Mouse (Mus musculus) kidney, postnatal 25 days (tissue): Measurements from ENCODE around the gene Rffl.
"Not testable (repeated sequence)": the region's sequence is repeated elsewhere in the genome, so short reads cannot be mapped to it uniquely, and the experiment has no call there.

Experiments
- DNase-seq, 2 experiments: peaks; one replicate each; pipeline ENCODE4 v3.0.0; 2021; ENCODE audit warnings: mixed read lengths in 2 of 2

The Rffl gene

DNA sequence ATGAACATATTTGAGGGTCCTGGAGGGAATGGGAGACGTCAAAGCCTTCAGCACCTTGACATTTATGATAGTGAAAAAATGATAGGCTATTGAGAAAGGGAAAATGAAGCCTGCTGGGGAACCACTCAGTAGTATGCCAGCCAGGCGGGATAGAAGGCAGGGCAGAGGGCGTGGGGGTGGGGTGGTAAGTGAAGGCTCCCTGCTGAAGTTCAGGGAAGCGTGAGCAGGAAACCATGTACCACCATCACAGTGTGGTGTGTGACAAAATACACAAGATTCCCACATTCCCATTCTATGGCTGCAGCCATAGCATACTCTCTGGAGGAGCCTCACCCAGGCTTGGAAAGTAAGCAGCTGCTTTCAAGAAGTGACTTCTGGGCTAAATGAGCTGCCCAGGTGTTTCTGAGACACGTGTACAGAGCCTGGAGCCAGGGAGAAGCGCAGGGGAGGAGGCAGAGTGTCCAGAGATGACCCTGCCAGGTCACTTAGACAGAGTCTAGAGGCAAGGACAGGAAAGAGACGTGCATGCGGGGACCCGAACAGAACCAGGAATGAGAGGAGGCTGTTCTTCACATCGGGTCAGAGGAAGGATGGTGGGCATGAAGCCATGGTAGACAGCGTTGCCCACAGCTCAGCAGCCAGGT is 26.1 kb downstream of the Rffl start:
- DNase-seq: peak in 1 of 2 experiments; percentile 53

DNA sequence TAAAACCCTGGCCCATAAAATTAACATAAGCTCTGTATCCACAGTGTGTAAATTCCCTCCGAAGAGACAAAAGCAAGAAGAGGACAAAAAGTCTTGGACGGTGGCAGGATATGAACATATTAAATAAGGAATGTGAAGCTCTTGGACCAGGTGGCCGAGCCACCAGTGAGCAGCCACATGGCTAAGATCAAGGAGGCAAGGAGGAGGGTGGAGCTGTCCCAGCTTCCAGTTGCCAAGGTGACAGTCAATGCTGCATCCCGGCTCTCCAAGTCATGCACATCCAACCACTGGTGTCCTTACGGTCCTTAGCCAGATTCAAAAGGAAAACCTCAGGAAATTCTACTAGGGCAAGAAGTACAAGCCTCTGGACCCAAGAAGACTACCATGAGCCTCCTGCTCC is 32.5 kb downstream of the Rffl start:
- DNase-seq: no peak

DNA sequence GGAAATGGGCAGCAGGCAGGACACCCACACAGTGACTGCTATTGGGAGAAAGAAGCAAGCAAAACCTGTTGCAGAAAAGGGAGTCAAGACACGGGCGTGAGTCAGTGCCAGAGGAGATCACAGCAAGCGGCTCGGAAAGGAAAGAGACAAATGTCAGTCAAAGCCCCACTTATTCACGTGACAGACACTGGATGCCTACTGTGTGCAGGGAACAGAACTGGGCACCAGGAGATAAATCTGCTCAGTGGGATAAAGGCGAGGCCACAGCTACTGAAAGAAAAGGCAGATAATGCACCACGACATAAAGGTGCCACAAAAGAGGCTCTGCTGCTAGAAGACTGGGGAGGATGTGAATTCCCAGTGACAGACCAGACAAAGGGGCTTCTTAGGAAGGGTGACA is 33.2 kb downstream of the Rffl start:
- DNase-seq: no peak

DNA sequence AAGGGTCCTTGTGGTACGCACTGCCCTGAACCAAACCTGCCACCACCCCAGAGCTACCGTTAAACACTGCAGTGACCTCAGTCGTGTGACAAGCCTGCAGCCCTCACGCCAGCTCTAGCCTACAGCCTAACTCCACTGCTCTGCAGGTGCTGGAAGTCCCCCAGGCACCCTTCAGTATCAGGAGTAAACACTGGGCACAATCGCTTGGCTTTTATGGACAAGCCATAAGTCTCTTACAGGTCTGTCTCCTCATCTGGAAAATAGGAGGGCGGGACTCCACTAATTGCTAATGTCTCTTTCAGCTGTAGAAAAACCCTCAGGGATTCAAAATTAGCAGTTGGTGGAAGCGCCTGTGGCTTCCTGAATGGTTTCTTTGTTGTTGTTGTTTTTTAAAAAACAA is 33.8 kb downstream of the Rffl start:
- no peak for DNase-seq

DNA sequence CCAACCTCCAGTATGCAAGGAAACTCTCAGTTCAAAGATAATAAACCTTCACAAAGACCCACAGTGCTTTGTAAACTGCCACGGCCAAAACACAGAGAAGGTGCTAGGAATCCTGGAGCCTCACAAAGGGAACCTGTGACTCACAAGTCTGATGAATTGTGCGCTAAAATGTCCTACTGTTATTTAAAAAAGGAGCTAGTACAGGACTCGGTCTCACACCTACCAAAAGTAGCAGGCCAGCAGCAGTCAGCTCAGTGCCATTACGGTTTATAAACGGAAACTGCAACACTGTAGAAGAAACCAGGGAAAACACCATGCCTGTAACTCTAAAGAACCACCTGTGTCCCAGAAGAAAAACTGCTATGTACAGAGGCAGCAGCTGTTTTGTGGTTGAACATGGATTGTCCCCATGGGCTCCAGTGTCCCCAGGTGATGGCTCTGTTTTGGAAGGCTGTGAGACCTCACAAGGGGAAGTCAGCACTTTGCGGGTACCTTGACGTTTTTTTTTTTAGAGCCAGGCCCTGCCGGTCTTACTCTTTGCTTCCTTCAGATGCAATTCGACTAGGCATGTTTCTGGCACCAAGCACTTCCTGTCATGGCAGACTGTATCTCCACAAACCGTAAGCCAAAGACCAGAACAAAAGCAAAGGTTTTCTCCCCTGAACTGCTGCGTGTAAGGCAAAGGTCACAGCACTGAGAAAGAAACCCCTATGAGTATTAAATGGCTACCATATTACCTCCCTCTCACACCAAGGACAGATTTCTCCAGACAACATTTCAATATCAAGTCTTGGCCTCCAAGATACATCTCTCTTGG is 35.2 kb downstream of the Rffl start:
- DNase-seq: no peak

DNA sequence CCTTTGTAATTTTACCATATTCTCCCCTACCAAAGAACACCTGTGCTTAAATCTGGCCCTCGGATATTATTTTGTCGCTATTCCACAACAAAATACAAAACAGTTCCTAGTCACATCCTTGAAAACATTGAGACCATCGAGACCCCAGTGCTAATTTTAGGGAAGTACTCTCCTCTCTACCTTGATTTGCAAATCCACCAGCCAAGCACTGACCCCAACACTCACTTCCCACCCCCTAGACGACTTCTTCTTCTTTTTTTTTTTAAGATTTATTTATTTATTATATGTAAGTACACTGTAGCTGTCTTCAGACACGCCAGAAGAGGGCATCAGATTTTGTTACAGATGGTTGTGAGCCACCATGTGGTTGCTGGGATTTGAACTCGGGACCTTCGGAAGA is 36.7 kb downstream of the Rffl start:
- not testable (repeated sequence) for DNase-seq

DNA sequence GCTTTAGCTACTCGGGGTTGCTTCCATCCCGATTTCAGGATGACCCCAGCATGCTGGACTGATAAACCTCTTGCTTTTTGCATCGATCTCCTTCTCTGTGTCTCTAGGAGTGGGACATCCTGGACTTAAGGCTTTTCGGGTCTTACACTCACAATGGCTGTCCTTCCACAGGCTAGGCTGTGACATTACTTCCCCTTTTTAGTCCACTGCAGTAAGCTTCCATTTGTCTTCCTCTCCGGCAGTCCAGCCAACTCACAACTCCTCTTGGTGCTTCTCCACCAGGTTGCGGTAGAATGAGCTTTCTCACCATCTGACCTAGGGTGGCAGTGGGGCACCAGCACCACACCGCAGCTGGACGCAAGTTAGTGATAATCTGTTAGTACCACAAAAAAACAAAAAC is 37.1 kb downstream of the Rffl start:
- DNase-seq: no peak

DNA sequence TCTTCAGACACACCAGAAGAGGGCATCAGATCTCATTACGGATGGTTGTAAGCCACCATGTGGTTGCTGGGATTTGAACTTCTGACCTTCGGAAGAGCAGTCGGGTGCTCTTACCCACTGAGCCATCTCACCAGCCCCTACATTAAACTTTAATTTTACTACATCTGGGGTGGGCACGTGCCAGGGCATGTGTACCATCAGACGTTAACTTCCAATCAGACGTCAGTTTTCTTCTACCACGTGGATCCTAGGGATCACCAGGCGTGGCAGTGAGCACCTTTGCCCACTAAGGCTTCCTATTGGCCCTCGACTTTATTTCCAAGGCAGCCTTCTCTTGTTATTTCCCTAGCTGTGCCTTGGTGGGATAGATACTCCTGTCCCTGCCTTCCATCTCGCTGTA is 38.6 kb downstream of the Rffl start:
- DNase-seq: peak; percentile 44 to 69

DNA sequence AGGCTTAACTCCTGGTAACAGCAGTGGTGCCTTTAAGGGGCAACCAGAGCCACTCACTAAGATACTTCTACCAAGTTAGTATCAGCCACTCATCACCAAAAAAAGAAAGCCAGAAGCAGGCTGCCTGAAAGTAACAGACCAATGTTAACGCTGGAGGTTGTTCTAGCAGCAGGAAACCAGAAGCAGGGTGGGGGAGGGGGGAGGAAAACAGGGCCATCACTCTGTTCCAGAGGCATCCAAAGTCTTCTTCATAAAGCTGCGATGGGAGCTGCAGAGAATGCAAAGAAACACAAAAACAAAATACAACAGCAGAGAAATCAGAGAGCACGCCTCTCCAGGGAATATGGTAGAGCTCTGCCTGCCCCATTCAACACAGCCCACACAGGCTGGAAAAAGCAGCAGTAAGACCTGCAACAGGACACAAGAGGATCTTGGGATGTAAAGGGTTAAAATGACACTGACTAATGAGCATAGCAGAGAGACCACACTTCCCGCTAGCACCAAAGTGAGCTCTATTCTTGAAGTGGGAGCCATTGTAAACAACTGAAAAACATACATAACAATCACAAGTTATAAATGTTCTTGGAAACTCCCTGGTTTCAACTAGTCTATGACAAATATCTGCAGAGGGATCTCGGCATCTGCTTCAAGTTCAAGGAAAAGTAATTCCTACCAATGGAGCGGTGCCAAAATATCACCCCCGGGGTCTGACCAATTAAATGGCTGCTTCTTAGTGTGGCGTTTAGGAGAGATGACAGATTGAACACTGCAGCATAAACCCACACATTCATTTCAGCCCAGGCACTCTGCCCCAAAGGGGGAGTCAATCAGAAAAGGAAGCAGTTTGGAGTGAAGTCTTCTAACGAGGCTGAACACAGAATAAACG is 39.8 kb downstream of the Rffl start:
- no peak for DNase-seq

DNA sequence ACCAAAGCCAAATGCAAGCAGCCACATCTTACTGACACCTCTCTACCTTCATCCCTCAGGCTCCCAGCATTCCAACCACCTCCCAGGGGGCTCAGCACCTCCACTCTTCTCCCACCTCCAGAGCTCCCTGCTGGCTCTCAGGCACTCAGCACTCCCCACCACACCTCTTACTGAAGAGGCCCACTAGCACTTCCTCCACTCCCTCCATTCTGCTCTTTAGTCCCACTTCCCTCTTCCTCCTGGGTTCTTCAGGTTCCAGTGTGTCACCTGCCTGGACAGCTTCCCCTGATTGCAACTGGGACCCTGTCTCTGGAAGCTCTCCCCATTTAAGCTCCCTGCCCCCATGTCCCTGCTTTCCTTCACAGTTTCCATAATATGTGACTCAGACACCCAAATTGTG is 44.2 kb downstream of the Rffl start:
- no peak for DNase-seq

DNA sequence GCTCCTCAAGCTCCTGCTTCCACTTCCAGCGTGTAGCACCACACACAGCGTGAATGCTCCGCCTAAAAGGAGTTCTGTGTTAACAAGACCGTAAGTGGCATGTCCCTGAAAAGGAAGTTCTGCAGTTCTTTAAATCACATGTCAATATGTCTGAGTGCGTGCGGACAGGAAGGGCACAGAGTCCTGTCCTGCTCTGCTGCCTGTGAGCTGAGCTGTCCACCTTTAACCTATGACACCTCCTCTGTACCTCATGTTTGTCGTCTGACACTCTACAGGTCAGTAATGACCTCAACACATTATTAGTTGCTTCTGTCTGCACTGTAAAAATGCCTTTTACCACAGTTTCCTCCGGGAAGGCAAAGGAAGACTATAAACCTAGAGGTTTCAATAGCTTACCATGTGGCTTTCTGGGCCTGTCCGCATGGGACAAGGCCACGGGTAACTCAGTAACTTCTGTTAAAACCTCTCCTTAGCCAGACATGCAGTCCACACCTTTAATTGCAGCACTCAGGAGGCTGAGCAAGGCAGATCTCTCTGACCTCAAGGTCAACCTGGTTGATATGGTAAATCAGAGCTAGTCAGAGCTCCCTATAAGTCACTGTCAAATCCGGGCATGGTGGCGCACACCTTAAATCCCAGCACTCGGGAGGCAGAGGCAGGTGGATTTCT is 50.1 kb downstream of the Rffl start:
- DNase-seq: no peak

DNA sequence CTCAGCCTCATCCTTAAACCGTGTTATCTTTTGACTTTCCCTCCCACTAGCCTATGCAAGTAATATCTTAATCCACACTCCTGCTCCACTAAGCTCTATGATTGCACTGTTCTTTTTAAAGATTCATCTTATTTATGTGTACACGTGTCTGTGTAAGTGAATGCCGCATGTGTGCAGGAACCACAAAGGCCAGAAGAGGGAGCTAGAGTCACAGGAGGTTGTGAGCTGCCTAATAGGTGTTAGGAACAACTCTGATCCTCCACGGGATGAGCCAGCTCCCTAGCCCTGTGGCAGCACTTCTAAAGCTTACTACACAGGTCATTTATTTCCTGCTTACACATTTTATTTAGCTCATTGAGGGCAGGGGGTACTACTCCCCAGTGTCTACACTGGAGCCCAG is 51.7 kb downstream of the Rffl start:
- DNase-seq: peak; percentile 80 to 82

DNA sequence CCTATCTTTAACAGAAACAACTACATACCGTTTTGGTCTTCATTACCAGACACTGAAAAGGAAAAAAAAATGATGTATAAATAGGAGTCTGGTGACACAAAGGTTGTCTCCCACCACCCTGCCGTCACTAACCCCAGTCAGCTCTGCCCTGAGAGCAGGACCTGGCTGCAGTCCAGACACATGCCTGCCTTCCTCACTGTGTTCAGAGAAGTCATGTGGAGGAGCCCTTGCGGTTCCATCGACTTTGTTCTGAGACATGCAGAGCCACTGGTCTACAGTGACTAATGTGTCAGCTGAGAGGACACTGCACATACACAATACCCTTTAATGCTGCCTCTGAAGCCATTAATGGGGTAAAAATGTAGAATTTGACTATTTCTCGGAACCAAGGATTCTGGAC is 62.5 kb downstream of the Rffl start:
- peak; percentile 32 to 59 for DNase-seq

DNA sequence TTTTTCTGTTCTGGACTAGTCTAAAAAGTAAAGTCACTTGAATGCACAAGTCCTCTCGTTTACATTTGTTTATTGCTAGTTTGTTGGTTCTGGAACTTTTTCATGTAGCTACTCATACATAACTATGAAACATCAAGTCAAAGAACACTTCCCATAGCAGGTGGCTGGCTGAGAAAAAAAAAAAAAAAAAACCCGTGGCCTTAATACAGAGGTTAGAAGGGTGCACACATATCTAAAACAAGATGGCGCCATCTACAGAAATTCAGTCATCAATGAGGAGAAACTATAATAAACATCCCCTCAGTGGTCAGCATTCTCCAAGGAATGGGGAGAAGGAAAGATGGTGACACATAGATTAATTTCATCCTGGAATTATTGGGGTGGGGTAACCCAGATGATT is 63.6 kb downstream of the Rffl start:
- DNase-seq: no peak

DNA sequence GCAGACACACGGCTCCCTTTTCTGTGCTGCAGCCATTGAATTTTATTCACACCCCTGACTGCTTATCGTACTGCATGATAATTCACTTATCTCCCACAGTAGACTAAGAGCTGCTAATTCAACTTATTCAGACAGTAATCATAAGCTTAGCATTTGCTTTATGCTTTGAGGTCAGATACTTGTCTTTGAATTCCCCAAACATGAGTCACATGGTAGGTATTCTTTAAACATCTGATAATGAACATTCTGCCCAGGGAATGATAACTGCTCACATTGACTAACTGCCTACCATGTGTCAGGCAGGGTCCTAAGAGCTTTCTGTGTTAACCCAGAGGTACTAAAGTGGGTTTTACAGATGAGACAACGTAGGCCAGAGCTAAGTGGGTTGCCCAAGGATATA is 64.4 kb downstream of the Rffl start:
- no peak for DNase-seq

DNA sequence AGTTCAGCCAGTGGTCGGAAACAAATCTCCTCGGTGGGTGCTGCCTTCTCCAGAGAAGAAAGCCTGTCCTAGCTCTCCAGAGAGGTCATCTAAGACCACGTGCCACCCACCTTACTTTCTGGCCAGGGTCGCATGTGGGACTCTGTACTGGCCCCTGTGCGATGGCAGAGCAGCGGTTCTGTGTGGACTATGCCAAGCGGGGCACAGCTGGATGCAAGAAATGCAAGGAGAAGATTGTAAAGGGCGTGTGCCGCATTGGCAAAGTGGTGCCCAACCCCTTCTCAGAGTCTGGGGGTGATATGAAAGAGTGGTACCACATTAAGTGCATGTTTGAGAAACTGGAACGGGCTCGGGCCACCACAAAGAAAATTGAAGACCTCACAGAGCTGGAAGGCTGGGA is 87.6 kb downstream of the Rffl start:
- no peak for DNase-seq

DNA sequence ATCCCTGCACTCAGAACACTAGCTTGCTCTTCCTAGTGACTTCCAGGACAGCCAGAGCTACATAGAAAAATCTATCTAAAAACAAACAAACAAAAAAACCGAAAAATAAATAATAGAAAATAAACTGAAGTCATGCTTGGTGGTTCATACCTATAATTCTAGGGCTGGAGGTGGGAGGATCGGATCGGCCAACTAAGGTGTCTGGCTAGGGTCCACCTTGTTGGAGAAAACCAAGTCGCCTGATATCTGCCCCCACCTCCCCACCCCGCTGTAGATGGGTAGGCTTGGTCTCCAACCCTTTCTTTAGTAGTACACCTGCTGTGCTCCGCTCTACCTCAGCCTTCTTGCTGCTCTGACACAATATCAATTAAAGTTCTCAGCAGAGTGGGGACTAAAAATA is 88.8 kb downstream of the Rffl start:
- no peak for DNase-seq

DNA sequence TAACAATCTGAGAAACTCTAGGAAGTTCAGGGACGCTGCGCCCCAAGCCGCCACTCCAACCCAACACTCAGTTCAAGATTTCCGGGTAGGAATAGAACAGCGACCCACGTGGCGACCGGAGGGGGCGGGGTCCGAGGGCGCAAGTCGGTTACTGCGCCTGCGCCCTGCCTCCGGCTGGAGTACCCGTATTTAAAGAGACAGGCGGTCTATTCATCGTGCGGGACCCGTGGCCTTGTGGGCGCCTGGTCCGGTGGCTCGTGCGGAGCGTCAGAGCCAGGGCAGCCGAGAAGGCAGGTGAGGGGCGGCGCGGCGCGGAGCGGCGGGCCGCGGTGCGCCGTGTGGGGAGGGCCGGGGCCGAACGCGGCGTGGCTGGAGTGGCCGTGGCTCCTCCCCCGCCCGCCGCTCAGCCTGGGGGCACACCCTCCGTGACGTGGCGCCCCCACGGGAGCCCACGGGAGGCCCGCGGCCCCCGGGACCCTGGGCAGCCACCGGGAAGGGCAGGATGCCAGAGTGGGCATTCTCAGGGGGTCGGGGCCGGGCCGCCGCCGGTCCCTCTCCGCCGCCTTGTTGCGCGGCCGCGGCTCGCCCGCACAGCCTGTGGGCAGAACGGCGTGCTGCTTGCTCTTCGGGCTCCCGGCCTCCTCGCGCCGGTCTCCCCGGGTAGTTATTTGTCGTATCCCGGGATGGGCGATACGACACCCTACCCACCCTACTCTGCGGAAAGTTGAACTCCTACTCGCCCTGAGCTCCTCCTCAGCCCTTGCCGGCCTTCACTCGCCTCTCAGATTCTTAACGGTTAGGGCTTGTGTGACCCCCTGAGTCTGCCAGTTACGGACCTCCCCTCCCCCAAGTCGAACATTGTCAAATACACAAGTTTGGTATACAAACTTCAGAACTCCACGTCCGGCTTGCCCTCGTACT is 89.8 kb downstream of the Rffl start, which contains the start of gene Lig3:
Gene Lig3, plus strand, starts transcription at position 126 of the 921 bp plus-strand sequence.
- DNase-seq: peak; percentile 97

DNA sequence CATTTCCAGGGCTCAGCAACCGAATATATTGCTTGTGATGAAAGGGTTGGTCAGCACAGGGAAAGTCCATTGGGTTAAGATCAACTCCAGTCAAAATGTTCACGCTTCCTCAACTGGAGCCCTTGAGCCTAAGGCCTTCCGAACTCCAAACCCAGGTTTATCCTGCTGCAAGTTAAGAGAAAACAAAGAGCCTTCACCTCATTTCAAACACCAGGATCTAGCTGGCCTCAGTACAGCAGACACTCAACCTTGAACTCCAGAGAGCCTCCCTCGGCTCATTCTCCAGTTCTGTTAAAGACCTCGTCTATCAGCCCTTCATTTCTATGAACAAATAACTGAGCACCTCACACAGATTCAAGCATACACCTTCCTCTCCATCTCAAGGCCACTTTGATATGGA is 90.9 kb downstream of the Rffl start:
- DNase-seq: no peak

DNA sequence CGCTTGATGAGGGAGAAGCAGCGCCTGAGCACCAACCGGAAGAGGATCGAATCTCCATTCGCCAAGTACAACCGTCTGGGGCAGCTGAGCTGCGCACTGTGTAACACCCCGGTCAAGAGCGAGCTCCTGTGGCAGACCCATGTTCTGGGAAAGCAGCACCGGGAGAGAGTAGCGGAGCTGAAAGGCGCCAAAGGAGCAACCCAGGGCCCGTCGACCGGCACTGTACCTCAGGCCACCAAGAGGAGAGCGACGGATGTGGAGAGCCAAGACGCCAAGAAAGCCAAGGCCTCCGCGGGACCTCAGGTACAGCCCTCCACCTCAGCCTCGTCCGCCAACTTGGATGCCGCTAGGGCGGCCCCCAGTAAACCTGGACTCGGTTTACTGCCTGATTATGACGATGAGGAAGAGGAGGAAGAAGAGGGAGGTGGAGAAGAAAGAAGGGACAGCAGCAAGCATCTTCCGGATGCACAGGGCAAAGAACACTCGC is 106.5 kb downstream of the Rffl start:
- no peak for DNase-seq

DNA sequence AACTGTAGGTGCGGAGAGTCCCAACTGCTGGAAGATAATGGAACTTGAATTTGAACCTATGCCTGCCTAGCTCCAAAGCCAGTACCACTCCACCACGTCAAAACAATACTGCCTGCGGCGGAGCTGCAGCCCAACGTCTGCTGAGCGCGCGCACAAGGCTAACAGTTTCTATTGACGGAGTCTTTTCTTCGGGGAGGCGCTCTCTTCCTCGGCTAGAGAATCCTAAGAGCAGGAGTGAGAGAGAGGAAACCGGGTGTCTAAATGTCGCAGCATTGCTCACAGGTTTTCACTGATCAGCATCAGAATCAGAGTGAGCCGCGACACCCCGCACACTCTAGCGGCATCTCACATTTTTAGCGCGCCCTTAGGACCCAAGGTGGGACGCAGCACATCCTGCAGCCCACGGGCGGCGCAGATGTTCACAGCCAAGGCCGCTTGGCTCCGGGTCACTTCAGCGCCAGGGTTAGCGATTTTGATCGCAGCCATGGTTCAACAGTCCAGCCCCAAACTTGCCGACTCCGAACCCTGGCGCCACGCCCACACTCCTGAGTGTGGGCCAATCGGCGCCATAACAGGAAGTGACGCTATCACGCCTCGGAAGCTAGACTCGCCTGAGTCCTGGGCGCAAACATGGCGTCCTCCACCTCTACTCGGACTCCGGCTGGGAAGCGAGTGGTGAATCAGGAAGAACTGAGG is 107.1 kb downstream of the Rffl start, which contains the start of the genes Cct6b and Zfp830:
Gene Cct6b, minus strand, starts transcription at position 580 of the 696 bp plus-strand sequence.
Gene Zfp830, plus strand, starts transcription at position 604 of the 696 bp plus-strand sequence.
- DNase-seq: peak; percentile 97 to 98
